Mouse (Mus musculus): ENCODE measurements at regions not wholly inside any gene's neighbourhood (a gene's known extent, or its start where the extent isn't known, plus 50 kb on each side); places are given as distances from the start of the nearest gene placed in this dataset.

DNA sequence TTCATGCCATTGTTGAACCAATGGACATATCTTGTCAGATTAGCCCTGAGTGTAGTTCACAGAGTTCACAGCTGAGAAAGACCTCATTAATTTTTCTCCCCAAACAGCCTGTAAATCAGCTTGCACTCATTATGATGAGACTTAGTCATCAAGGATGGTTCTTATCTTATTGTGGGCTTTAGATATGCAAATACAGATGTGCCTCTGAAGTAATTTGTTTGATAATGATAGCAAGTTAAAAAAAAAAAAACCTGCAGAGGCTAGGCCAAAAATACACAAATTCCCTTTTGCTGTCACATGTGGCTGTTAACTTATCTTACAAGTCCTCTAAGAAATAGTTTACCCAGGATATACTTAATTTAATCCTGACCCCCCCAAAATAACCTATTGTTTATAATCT is 1215.5 kb upstream of the Adgrl2 start:
- no peak overlapping the region for H3K27ac ChIP-seq (ENCODE audit: insufficient read depth, low read length)
- no peak overlapping the region for H3K4me3 ChIP-seq (ENCODE audit: insufficient read depth, low read length)
- H3K4me1 ChIP-seq (ENCODE audit: control insufficient read depth, insufficient read depth, low read length): no peaks in the 10 kb centered on the region
- TF ChIP-seq CTCF (IDR thresholded peaks at IDR 0.05; ENCODE audit: borderline replicate concordance, insufficient read depth, low read length) (no peak), POLR2A (IDR thresholded peaks at IDR 0.05; ENCODE audit: low read depth, low read length) (no peak)

- Histone ChIP-seq H3K4me1 (ENCODE audit: control insufficient read depth, insufficient read depth, low read length) (no peaks in the 10 kb centered on the region), H3K4me3 (ENCODE audit: insufficient read depth, low read length) (no peak overlapping the region), H3K27ac (ENCODE audit: insufficient read depth, low read length) (no peak overlapping the region)
- TF ChIP-seq POLR2A (IDR thresholded peaks at IDR 0.05; ENCODE audit: low read depth, low read length): no peak
- no peak for TF ChIP-seq CTCF (IDR thresholded peaks at IDR 0.05; ENCODE audit: borderline replicate concordance, insufficient read depth, low read length)
Measured at GRCm38 (mm10) chr3:150233279-150233678, 1204.4 kb upstream of the Adgrl4 start.

- Histone ChIP-seq H3K27ac (ENCODE audit: insufficient read depth, low read length) (no peak overlapping the region), H3K4me1 (ENCODE audit: control insufficient read depth, insufficient read depth, low read length) (no peaks in the 10 kb centered on the region), H3K4me3 (ENCODE audit: insufficient read depth, low read length) (no peak overlapping the region)
- no peak for TF ChIP-seq CTCF (IDR thresholded peaks at IDR 0.05; ENCODE audit: borderline replicate concordance, insufficient read depth, low read length)
- TF ChIP-seq POLR2A (IDR thresholded peaks at IDR 0.05; ENCODE audit: low read depth, low read length): no peak
Measured at GRCm38 (mm10) chr3:150236946-150237600, 1200.6 kb upstream of the Adgrl4 start.

GRCm38 (mm10) chr3:150275038-150275437 is 1162.6 kb upstream of the Adgrl4 start:
- Histone ChIP-seq H3K4me3 (ENCODE audit: insufficient read depth, low read length) (no peak overlapping the region), H3K4me1 (ENCODE audit: control insufficient read depth, insufficient read depth, low read length) (no peaks in the 10 kb centered on the region), H3K27ac (ENCODE audit: insufficient read depth, low read length) (no peak overlapping the region)
- TF ChIP-seq CTCF (IDR thresholded peaks at IDR 0.05; ENCODE audit: borderline replicate concordance, insufficient read depth, low read length): no peak
- TF ChIP-seq POLR2A (IDR thresholded peaks at IDR 0.05; ENCODE audit: low read depth, low read length): no peak

DNA sequence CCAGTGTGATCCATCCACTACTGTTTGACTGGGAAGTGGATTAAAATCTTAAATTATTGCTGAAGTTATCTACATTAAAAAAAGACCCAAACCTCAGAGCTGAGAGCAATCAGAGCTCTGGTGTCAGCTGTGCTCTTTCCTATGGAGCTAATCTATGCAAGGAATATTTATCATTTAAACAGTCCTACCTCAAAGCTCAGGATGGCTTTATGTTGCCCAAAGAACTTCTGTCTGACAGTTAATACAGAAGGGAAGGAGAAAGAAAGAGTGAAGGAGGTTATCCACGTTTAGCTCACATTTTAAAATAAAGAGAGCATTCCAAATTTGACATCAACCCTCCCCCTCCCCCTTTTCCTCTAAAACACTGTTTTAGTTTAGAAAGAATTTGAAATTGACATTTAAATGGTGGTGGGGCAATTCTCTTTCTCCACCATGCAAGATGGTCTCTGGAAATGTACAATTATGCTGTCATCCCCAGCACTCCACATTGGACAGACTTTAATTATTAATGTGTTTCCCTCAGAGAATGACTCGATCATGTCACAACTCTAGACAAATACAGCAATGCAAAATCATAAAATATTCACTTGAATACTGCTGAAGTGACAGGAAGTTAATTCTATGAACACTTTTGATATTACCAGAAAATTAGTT is 1141.5 kb upstream of the Adgrl4 start:
- no peaks in the 10 kb centered on the region for H3K4me1 ChIP-seq (ENCODE audit: control insufficient read depth, insufficient read depth, low read length)
- H3K4me3 ChIP-seq (ENCODE audit: insufficient read depth, low read length): no peak overlapping the region
- H3K27ac ChIP-seq (ENCODE audit: insufficient read depth, low read length): no peak overlapping the region
- TF ChIP-seq CTCF (IDR thresholded peaks at IDR 0.05; ENCODE audit: borderline replicate concordance, insufficient read depth, low read length) (no peak), POLR2A (IDR thresholded peaks at IDR 0.05; ENCODE audit: low read depth, low read length) (no peak)

GRCm38 (mm10) chr3:150328811-150329210 is 1108.9 kb upstream of the Adgrl4 start:
- TF ChIP-seq POLR2A (IDR thresholded peaks at IDR 0.05; ENCODE audit: low read depth, low read length) (no peak), CTCF (IDR thresholded peaks at IDR 0.05; ENCODE audit: borderline replicate concordance, insufficient read depth, low read length) (no peak)
- Histone ChIP-seq H3K4me3 (ENCODE audit: insufficient read depth, low read length) (no peak overlapping the region), H3K4me1 (ENCODE audit: control insufficient read depth, insufficient read depth, low read length) (no peaks in the 10 kb centered on the region), H3K27ac (ENCODE audit: insufficient read depth, low read length) (no peak overlapping the region)

- no peak for TF ChIP-seq POLR2A (IDR thresholded peaks at IDR 0.05; ENCODE audit: low read depth, low read length)
- no peak for TF ChIP-seq CTCF (IDR thresholded peaks at IDR 0.05; ENCODE audit: borderline replicate concordance, insufficient read depth, low read length)
- Histone ChIP-seq H3K4me1 (ENCODE audit: control insufficient read depth, insufficient read depth, low read length) (no peaks in the 10 kb centered on the region), H3K4me3 (ENCODE audit: insufficient read depth, low read length) (no peak overlapping the region), H3K27ac (ENCODE audit: insufficient read depth, low read length) (no peak overlapping the region)
Measured at GRCm38 (mm10) chr3:150352139-150352725, 1085.5 kb upstream of the Adgrl4 start.

- Histone ChIP-seq H3K27ac (ENCODE audit: insufficient read depth, low read length) (no peak overlapping the region), H3K4me1 (ENCODE audit: control insufficient read depth, insufficient read depth, low read length) (no peaks in the 10 kb centered on the region), H3K4me3 (ENCODE audit: insufficient read depth, low read length) (no peak overlapping the region)
- TF ChIP-seq CTCF (IDR thresholded peaks at IDR 0.05; ENCODE audit: borderline replicate concordance, insufficient read depth, low read length) (no peak), POLR2A (IDR thresholded peaks at IDR 0.05; ENCODE audit: low read depth, low read length) (no peak)
Measured at GRCm38 (mm10) chr3:150365766-150366165, 1071.9 kb upstream of the Adgrl4 start.

- H3K27ac ChIP-seq (ENCODE audit: insufficient read depth, low read length): no peak overlapping the region
- no peak overlapping the region for H3K4me3 ChIP-seq (ENCODE audit: insufficient read depth, low read length)
- no peaks in the 10 kb centered on the region for H3K4me1 ChIP-seq (ENCODE audit: control insufficient read depth, insufficient read depth, low read length)
- TF ChIP-seq POLR2A (IDR thresholded peaks at IDR 0.05; ENCODE audit: low read depth, low read length) (no peak), CTCF (IDR thresholded peaks at IDR 0.05; ENCODE audit: borderline replicate concordance, insufficient read depth, low read length) (peak; percentile 28; the same call in 1 of the 2 replicates)
Measured at GRCm38 (mm10) chr3:150384996-150385627, 1052.6 kb upstream of the Adgrl4 start.
